Mouse (Mus musculus): Measurements from ENCODE around the gene Psmd9. TPM values are rescaled to one million over a fixed set of nuclear protein-coding genes. Genes with fewer than 3 reads are reported as not detected.
A peak's percentile ranks its signal among the peaks of the same experiment; 100 is the strongest.

Gene Psmd9
- total and polyA plus RNA-seq, 3 experiments = 22.8 to 50.1 (median 24.2) TPM

DNA sequence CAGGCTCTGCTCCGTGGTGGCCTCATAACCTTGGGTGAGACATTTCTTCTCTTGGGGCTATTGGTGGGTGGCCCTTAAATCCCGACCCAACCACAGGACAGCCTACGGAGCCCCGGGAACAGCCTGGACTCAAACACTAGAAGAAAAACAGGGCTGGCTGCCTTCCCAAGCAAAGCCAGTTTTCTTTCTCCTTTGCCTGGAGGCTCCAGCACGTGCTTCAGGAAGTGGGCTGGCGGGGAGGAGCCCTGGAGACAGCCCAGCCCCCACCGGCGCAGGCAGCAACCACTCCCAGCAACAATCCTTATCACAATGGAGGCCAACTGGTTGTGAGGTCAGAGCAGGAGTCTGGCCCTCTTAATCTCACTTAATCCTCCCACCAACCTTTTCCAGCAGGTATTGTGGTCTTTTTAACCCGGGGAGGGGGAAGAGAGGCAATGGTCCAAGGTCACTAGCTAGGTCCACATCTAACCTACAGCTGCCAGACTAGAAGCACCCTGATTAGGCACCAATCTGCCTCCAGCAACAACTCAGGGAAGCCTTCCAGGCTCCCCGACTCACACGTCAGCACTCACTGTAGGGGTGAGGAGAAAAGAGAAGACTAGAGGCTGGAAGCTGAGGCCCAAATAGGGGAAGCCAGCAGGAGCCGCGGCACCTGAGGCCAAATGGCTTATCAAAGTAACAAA, 32.7 kb upstream of the Psmd9 start:
- DNase-seq (ENCODE audit: low spot score) (peak; percentile 76), ATAC-seq (ENCODE audit: extremely low read depth, insufficient number of reproducible peaks, low FRiP score, poor library complexity, severe bottlenecking) (0 out of 2 replicates have a peak, but pooled peaks have one; percentile 22)
- peaks cover 54% of the 10 kb centered on the region for H3K36me3 ChIP-seq (replicated peaks)
- H3K4me3 ChIP-seq (ENCODE audit: low read depth, low read length) = peak overlapping the region; percentile 76
- peaks cover 83% of the 10 kb centered on the region for H3K4me1 ChIP-seq (ENCODE audit: insufficient read depth, low read depth, low read length)
- H3K9me3 ChIP-seq (replicated peaks) = no peaks in the 10 kb centered on the region
- TF ChIP-seq CTCF (IDR thresholded peaks at IDR 0.05; ENCODE audit: low read depth, low read length) = no peak
- TF ChIP-seq POLR2AphosphoS5 (IDR thresholded peaks at IDR 0.05; ENCODE audit: insufficient replicate concordance, low read depth, low read length) = no peak
- TF ChIP-seq GATA1 (IDR thresholded peaks at IDR 0.05; ENCODE audit: borderline replicate concordance, low read length) = no peak
- TF ChIP-seq GATA2 (IDR thresholded peaks at IDR 0.05; ENCODE audit: borderline replicate concordance, low read depth, low read length) = no peak
- TF ChIP-seq TAL1 (conservative IDR thresholded peaks at IDR 0.05; ENCODE audit: low read depth, low read length) = no peak
- no peaks in the 10 kb centered on the region for H3K27me3 ChIP-seq (ENCODE audit: insufficient read depth, low read length)

DNA sequence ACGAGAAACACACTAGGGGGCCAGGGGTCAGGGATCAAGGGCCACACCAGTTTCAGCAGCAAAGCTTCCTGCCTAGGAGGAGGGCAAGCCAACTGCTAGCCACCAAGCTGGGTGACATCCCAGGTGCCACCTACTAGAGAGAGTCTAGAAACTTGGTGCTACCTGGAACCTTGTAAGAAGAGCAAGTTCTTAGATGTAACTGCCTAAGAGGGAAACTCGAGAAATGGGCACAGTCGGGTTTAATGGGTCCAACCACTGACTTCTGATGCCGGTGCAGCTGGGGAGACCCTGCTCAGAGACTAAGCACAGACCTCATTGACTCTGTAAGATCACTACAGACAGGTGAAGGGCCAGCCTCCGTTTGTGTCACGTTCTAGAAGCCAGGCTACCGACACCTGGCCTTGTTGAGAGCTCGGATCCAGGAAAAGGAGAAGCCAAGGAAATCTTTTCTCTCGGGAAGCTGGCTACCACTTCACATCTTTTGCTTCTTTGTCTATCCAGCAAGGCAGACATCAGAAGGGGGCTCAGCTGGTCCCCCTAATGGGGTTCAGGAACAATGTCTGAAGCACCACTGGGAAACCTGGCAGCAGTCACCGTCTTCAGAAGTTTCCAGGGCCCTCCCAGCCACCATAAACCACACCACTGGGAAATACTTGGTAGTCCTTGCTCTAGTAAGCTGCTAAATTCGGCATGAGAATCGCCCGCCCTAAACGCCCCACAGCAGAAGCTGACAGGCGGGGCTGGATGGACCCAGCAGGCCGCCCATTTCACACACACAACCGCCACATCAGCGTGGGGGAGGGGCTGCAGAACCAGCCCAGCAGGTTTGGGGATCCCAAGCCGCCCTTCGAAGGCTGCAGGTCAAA, 31.9 kb upstream of the Psmd9 start:
- Histone ChIP-seq H3K36me3 (replicated peaks) (peaks cover 51% of the 10 kb centered on the region), H3K4me1 (ENCODE audit: insufficient read depth, low read depth, low read length) (peaks cover 77% of the 10 kb centered on the region)
- ATAC-seq (ENCODE audit: extremely low read depth, insufficient number of reproducible peaks, low FRiP score, poor library complexity, severe bottlenecking) = peak; percentile 22

DNA sequence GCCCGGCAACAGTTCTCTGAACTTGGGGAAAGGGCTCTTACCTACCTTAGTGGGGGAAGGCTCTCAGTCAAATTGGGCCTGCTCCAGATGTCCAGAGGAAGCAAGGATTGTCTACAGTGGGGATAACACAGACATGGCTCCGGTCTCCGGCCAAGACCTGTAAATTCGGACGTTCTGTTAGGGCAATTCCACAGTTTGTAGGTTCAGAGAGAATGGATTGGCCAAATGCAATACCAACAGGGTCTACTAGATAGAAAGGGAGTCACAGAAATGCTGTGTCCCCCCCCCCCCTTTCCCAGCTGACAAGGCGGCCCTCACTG, 31.3 kb upstream of the Psmd9 start:
- ATAC-seq (ENCODE audit: extremely low read depth, insufficient number of reproducible peaks, low FRiP score, poor library complexity, severe bottlenecking) = no peak
- Histone ChIP-seq H3K36me3 (replicated peaks) (peaks cover 49% of the 10 kb centered on the region), H3K9me3 (replicated peaks) (no peaks in the 10 kb centered on the region), H3K4me3 (ENCODE audit: low read depth, low read length) (peak overlapping the region; percentile 76), H3K27me3 (ENCODE audit: insufficient read depth, low read length) (no peaks in the 10 kb centered on the region), H3K4me1 (ENCODE audit: insufficient read depth, low read depth, low read length) (peaks cover 71% of the 10 kb centered on the region)
- no peak for TF ChIP-seq CTCF (IDR thresholded peaks at IDR 0.05; ENCODE audit: low read depth, low read length)
- TF ChIP-seq TAL1 (conservative IDR thresholded peaks at IDR 0.05; ENCODE audit: low read depth, low read length) = no peak
- no peak for TF ChIP-seq GATA2 (IDR thresholded peaks at IDR 0.05; ENCODE audit: borderline replicate concordance, low read depth, low read length)
- TF ChIP-seq POLR2AphosphoS5 (IDR thresholded peaks at IDR 0.05; ENCODE audit: insufficient replicate concordance, low read depth, low read length) = no peak
- no peak for TF ChIP-seq GATA1 (IDR thresholded peaks at IDR 0.05; ENCODE audit: borderline replicate concordance, low read length)
- no peak for DNase-seq (ENCODE audit: low spot score)

More for the DNA sequence above, 31.9 kb upstream of the Psmd9 start:
- Histone ChIP-seq H3K9me3 (replicated peaks) (no peaks in the 10 kb centered on the region), H3K4me3 (ENCODE audit: low read depth, low read length) (peak overlapping the region; percentile 76), H3K27me3 (ENCODE audit: insufficient read depth, low read length) (no peaks in the 10 kb centered on the region)
- DNase-seq (ENCODE audit: low spot score) = peak; percentile 72
- TF ChIP-seq GATA2 (IDR thresholded peaks at IDR 0.05; ENCODE audit: borderline replicate concordance, low read depth, low read length) = no peak
- no peak for TF ChIP-seq CTCF (IDR thresholded peaks at IDR 0.05; ENCODE audit: low read depth, low read length)
- TF ChIP-seq TAL1 (conservative IDR thresholded peaks at IDR 0.05; ENCODE audit: low read depth, low read length) = no peak
- no peak for TF ChIP-seq POLR2AphosphoS5 (IDR thresholded peaks at IDR 0.05; ENCODE audit: insufficient replicate concordance, low read depth, low read length)
- TF ChIP-seq GATA1 (IDR thresholded peaks at IDR 0.05; ENCODE audit: borderline replicate concordance, low read length) = no peak

DNA sequence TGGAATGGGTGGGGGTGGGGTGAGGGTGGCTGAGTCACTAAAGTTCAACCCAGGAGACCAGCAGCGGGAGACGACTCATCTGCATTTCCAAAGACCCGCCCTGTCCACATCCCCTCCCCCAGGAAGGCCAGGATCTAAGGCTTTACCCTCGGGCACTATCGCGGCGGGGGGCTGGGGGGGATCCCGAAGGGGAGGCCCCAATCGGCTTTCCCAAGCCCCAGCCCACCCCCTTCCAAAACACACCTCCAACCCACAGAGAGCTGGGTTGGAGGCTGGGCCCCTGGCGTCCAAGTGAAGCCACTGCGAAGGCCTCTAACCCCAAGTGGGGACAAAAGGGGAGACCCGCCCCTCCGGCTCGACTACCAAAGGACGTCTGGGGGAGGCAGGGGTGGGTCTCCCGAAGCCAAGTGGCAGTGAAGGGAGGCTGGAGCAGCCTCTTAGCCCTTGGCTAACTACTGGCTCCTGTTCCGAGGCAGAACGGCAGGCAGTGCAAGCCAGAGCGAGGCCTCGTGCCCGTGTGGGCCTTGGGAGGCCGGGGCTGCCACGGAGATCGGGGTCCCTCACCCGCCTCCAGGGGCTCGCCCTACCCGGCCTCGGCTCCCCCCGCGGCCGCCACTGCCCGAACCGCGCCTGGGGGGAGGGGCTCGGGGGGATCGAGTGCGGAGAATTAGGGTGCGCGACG, 30.8 kb upstream of the Psmd9 start:
- DNase-seq (ENCODE audit: low spot score) = peak; percentile 85
- peaks cover 45% of the 10 kb centered on the region for H3K36me3 ChIP-seq (replicated peaks)
- peak; percentile 17 for ATAC-seq (ENCODE audit: extremely low read depth, insufficient number of reproducible peaks, low FRiP score, poor library complexity, severe bottlenecking)
- peak overlapping the region; percentile 76 for H3K4me3 ChIP-seq (ENCODE audit: low read depth, low read length)
- no peaks in the 10 kb centered on the region for H3K27me3 ChIP-seq (ENCODE audit: insufficient read depth, low read length)
- no peaks in the 10 kb centered on the region for H3K9me3 ChIP-seq (replicated peaks)
- peaks cover 69% of the 10 kb centered on the region for H3K4me1 ChIP-seq (ENCODE audit: insufficient read depth, low read depth, low read length)
- TF ChIP-seq GATA1 (IDR thresholded peaks at IDR 0.05; ENCODE audit: borderline replicate concordance, low read length) (no peak), GATA2 (IDR thresholded peaks at IDR 0.05; ENCODE audit: borderline replicate concordance, low read depth, low read length) (no peak), TAL1 (conservative IDR thresholded peaks at IDR 0.05; ENCODE audit: low read depth, low read length) (no peak), CTCF (IDR thresholded peaks at IDR 0.05; ENCODE audit: low read depth, low read length) (no peak), POLR2AphosphoS5 (IDR thresholded peaks at IDR 0.05; ENCODE audit: insufficient replicate concordance, low read depth, low read length) (no peak)

DNA sequence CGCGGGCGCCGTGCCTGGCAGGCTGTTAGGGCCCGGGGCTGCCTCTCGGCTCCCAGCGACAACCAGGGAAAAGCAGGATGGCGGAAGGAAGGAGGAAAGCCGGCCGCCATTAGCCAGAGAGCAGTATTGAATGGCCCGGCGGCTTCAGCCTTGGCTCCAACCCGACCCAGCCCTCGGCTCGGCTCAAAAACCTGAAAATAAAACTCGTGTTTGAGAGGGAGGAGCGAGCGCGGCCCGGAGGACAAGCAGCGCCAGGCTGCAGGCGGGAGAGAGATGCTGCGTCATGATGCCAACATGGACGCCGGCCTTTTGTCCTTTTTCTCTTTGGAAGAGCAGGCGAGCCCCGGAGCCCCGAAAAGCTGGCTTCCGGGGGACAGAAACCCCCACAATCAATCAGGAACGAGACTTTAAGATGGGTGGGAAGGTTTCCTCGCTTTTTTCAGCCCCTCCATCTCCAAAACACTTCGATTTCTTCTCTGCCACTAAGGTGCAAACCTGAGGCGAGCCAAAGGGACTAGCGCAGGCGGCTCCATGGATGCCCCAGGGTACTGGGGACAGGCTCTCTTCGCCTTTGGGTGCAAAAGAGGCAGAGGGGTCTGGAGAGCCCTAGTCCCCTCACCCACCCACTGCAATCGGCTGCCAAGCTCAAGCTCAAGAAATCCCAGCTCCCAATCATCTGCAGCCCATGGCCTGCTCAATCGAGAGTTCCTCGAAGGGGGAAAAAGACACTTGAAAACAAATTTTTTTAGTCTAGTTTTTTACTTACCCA, 30.1 kb upstream of the Psmd9 start:
- TF ChIP-seq GATA1 (IDR thresholded peaks at IDR 0.05; ENCODE audit: borderline replicate concordance, low read length) (no peak), GATA2 (IDR thresholded peaks at IDR 0.05; ENCODE audit: borderline replicate concordance, low read depth, low read length) (no peak), TAL1 (conservative IDR thresholded peaks at IDR 0.05; ENCODE audit: low read depth, low read length) (no peak), POLR2AphosphoS5 (IDR thresholded peaks at IDR 0.05; ENCODE audit: insufficient replicate concordance, low read depth, low read length) (no peak), CTCF (IDR thresholded peaks at IDR 0.05; ENCODE audit: low read depth, low read length) (no peak)

More for the DNA sequence above, 30.1 kb upstream of the Psmd9 start:
- peaks cover 42% of the 10 kb centered on the region for H3K36me3 ChIP-seq (replicated peaks)
- H3K4me3 ChIP-seq (ENCODE audit: low read depth, low read length) = peak overlapping the region; percentile 76
- H3K9me3 ChIP-seq (replicated peaks) = no peaks in the 10 kb centered on the region
- peaks cover 66% of the 10 kb centered on the region for H3K4me1 ChIP-seq (ENCODE audit: insufficient read depth, low read depth, low read length)
- H3K27me3 ChIP-seq (ENCODE audit: insufficient read depth, low read length) = no peaks in the 10 kb centered on the region
- no peak for DNase-seq (ENCODE audit: low spot score)
- no peak for ATAC-seq (ENCODE audit: extremely low read depth, insufficient number of reproducible peaks, low FRiP score, poor library complexity, severe bottlenecking)
